Mouse (Mus musculus) right cerebral cortex, postnatal 4 days (tissue): ENCODE results near the gene Pla2g16.

Source experiments
- DNase-seq: peaks from one replicate; pipeline ENCODE4 v3.0.0-alpha.2; 2022

Pla2g16 gene

DNA sequence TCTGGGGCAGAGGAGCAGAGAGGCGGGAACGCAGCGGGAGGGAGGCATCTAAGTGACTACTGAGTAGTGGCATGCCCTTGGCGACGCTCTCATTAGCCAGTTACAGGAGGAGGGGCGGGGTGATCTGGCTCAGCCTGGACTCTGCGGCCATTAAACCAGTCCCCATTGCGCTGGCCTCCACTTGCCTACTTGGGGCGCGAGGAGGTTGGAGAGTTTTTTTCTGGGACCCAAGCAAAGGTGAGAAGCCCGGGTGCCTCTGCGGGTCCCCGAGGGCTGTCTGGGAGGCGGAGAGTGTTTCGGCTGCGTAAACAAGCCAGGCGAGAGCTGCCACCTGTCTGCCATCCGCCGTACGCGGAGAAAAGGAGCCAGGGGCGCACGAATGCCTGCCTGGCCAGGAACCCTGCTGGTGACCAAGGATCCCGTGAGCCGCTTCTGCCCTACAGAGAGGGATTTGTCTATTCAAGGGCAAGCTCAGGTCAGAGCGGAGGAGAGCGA is at the start of gene Pla2g16:
Gene Pla2g16 (plus strand): TSS at position 132 of the 495 bp plus-strand sequence.
- DNase-seq = peak; percentile 25

DNA sequence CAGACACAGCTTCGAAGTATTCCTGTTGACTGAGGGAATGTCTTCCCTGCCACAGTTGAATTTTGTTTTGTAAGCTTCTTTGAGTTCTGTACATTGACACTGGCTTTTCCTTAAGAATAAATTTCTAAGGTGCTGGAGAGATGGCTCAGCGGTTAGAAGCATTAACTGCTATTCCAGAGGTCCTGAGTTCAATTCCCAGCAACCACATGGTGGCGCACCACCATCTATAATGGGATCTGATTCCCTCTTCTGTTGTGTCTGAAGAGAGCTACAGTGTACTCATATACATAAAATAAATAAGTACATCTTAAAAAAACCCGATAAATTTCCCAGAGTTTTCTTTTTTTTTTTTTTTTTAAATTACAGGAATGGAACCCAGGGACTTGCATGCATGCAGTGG is 49.2 kb upstream of the Pla2g16 start:
- no peak for DNase-seq

DNA sequence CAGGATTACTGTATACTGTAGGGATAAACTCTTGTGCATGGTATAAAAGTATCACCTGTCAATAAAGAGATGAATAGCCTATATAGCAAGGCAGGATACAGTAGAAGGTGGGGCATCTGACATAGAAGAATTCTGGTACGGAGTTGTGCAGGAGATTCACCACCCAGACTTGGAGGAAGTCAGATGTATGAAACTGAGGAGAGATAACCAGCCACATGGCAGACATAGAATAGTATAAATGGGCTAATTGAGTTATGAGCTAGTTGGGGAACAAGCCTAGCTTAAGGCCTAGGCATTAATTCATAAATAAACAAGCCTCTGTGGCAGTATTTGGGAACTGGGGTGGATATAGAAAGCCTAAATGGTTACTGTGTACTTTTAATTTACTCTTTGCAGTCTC is 40.8 kb upstream of the Pla2g16 start:
- no peak for DNase-seq

DNA sequence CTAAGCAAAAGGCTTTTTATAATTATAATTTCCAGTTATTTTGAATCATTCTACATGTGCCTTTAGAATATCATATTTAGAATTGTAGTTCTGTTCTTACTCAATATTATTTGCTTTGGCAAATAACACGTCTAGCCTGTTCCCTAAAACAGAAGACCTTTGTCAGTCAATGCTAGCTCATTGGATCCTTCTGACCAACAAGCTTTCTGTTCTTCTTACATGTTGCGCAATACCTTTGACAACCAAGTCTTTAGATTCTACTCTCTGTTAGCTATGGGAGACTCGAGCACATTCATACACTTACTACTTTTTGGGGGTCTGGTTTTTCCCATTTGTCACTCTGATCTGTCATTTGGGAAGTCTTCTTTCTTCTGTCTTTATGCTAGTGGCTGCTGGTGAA is 35.6 kb upstream of the Pla2g16 start:
- DNase-seq = no peak

DNA sequence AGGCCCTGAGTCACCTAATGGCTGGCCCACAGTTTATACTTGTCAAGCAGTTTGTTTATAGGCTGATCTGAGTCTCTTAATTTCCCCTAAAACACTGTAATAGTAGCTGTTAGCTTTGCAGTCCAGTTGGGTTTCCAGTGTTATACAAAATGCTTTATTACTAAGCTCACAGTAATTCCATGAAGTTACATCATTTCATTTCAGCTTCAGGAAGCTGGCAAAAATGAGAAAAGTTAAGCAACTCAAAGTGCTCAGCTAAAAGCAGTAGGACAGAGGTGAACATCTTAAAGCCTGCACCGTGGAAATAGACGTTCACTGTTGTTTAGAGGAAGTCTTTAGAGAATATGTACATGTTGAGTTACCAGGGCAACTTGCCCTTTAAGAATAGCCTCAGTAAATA is 34.4 kb upstream of the Pla2g16 start:
- DNase-seq = no peak

DNA sequence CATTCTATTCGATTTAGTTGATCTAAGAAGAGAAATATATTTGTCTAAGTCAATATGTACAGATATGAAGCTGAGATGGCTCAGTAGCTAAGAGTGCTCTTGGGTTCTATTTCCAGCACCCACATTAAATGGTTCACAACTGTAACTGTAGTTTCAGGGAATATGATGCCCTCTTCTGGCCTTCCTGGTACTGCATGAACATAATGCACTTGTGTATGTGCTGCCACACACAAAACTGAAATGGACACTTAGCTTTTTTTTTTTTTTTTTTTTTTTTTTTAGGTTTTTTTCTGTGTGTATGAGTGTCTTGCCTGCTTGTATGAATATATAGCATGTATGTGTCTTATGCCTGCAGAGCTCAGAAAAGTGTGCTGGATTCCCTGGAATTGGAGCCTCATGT is 34.0 kb upstream of the Pla2g16 start:
- DNase-seq = peak; percentile 16

DNA sequence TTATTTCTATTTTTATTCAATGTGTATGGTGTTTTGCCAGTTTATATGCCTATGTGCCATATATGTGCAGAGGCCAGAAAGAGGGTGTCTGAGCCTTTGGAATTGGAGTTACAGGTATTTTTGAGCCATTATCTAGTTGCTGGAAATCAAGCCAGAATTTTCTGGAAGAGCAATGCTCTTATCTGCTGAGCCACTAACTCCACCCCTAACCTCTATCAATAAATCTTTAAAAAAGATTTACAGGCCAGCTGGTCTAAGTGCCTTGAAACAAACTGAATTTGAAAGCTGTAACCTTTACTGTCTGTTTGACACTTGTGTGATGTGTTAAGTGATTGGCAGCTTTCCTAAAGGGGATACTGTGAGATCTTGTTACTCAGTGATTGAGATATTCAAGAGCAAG is 33.5 kb upstream of the Pla2g16 start:
- DNase-seq = no peak

DNA sequence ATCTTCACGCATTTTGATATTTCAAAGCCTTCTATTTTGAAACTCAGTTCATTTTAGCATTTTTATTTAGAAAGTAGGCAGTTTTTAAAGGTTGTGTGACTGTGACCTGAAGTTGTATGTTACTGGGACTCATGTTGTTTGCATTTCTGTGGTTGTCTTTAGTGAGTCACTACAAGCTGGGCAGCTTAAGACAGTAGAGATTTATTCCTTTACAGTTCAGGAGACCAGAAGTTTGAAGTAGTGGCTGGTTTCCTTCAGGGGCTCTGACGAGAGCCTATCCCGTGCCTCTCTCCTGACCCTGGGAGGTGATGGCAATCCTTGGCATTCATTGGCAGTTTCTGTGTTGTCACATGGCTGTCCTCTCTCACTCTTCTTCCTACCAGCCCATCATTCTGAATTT is 32.4 kb upstream of the Pla2g16 start:
- no peak for DNase-seq

DNA sequence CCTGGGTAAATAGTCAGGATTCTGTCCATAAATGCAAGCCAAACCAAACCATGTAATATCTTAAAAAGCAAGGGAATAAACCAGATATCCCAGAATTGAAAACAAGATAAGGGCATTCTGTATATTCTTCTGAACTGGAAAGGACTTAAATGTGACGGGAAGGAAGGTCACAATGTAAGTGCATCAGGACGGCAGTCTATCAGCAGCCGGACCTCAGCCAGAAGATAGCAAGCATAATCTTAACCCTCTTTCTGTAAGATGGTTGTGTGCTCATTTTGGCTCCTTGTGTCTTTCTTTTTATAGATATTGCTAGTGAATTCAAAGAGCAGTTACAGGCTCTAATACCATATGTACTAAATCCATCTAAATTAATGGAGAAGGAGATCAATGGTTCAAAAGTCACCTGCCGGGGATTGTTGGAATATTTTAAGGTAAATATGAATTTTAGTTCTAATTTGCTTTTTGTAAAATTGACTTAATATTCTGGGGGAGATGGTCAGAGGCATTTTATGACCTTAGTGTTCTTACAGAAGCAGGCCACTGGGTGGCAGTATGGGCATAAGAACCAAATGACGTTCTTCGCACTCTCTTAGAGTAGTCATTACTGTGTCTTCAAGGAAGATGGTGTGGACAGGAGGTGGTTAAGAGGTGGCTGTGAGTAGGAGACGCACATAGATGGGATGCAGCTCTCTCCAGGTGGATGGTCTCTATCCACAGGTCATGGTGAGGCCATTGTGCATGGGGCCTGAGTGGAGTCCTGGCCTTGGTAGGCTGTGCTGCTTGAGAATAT is 28.4 kb upstream of the Pla2g16 start:
- DNase-seq = peak; percentile 77

DNA sequence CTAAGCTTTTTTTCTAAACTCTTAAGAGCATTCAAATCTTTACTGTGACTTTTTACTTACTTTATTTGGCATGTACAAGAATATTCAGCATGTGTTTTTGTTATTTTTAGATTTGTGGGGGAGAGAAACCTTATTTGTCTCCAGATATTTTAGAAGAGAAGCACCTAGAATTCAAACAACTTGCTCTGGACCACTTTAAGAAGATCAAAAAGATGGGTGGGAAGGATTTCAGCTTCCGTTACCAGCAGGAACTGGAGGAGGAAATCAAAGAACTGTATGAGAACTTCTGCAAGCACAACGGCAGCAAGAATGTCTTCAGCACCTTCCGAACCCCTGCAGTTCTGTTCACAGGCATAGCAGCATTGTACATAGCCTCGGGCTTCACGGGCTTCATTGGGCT is 25.4 kb upstream of the Pla2g16 start:
- DNase-seq = no peak

DNA sequence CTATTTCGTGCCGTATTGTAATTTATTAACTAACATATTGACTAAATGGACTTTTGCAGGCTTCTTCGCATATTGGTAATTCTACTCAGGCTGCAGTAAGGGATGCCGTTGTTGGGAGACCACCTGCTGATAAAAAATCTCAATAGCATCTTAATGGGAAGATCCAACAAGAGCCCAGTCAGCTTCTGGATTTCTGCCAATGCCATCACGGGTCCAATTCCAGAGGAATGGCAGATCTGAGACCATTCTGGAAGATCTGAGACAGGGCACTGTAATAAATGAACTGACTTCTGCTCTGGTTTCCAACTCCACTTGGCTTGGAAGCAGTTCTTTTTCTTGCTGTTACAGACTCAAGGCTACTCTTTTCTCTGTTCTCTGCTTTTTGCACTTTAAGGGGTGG is 23.4 kb upstream of the Pla2g16 start:
- no peak for DNase-seq

DNA sequence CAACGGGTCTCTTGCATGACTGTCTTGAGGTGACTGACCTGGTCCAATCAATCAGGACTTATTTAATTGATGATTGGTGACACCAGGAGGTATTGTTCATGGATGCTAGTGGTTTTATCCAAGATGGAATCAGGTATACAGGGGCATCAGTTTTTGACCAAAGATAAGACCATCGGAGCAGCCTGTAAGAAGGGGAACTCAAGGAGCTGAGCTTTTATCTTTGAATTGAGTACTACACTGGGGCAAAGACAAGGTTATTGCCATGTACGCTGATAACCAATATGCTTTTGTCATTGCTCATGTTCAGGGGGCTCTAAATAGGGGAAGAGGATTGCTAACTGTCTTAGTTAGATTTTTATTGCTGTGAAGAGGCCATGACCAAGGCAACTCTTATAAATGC is 8.3 kb upstream of the Pla2g16 start:
- no peak for DNase-seq

DNA sequence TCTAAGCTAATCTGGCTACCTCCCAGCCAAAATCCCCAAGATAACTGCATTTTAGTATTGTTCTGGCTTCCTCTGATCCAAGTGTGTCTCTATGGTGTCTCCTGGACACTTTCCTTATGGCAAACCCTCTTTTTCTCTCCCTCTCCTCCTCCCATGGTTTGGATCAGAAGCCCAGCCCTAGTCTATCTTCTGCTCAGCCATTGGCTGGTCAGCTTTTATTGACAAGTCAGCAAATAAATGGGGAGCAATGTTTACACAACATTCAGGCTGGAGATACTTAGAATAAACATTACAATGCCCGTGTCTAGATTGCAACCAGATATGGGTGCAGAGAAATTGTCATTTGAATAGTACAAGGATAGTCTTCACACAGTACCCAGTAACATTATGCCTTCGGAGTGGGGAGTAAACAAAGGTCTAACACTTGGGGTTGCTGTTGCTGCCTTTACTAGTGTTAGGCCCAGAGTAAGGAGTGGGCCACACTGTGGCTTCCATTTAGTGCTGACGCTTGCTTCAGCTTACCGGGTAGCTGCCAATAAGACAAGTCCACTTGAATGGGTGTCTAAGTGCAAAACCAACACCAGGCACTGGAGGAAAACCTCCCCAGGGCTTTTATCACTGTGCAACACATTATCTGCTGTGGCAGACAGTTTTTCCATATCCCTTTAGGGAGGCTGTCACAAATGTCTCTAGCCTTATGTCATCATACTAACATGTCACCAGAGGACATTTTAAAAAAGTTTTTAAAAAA is 5.5 kb upstream of the Pla2g16 start:
- DNase-seq = no peak

DNA sequence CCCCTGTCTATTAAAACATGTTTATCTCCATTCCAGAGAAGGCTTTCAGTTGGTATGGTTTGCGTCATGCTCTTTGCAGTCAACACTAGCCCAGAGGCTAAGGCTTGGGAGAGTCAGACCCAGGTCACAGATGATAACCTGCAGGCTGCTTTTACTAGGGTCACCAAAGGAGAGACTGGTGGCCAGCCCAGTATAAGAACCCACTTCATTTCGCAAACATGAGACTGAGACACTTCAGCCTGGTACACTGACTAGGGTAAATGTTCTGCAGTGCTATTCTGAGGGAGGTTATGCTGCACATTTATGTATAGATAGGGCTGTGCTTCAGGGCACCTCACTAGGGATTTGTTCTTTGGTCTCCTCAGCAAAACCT is 5.0 kb upstream of the Pla2g16 start:
- no peak for DNase-seq

DNA sequence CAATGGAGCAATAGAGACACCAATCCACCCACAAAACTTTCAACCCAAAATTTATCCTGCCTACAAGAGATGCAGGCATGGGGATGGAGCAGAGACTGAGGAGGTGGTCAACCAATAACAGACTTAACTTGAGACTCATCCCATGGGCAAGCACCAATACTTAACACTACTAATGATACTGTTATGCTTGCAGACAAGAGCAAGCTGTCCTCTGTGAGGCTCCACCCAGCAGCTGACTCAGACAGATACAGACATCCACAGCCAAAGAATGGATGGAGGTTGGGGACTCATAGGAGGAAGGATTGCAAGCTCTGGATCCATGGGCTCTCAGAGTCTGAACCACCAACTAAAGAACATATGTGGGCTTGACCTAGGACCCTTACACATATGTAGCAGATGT is 3.8 kb upstream of the Pla2g16 start:
- DNase-seq = no peak

DNA sequence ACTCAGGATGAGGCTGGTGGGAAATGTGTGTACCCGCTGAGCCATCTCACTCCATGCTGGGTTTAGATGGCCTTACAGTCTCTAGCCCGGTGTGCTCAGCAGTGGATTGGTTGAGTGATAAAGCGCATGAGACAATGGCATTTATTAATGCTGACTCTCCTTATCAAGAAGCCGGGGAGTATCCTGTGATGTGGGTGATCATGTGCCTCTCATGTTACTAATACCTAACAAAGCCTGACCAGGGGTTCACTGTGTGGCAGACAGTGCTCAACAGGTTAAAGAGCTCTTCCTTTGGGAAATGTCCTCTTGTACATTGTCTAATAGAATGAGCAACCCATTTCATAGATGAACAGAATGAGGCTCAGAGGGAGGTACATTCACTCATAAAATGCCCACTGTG is 2.4 kb upstream of the Pla2g16 start:
- DNase-seq = no peak

DNA sequence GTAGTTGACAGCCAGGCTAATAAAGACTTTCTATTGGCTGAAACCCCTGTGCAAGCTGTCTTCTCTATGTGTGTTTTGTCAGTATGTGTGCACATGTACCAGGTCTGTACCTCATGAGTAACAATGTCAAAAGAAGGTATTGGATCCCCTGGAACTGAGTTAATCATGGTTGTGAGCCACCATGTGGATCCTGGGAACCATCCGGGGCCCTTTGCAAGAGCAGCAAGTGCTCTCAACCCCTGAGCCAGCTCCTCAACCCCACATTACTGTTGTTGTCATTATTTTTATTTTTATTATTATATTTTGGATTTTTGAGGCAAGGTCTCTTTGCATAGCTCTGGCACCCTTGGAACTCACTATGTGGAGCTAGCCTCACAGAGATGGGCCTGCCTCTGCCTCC is 618 bp upstream of the Pla2g16 start:
- DNase-seq = no peak

DNA sequence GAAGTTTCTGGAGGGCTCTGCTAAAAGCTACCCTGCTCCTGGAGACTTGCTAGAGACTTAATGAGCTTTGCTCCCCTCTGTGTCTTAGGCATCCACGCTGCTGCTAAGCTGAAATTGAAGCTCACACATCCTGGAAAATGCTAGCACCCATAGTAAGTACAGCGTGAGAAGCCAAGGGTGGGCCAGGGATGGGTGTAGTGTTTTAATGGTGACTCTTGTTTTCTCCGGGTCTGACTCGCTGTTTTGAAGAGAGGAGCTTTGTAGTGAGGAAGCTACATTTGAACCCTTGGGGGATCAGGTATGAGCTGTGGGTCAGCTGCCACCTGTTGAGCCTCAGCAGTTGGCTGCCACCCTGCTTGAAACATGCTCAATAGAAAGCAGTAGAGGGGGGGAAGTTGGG is 585 bp downstream of the Pla2g16 start:
- DNase-seq = no peak

DNA sequence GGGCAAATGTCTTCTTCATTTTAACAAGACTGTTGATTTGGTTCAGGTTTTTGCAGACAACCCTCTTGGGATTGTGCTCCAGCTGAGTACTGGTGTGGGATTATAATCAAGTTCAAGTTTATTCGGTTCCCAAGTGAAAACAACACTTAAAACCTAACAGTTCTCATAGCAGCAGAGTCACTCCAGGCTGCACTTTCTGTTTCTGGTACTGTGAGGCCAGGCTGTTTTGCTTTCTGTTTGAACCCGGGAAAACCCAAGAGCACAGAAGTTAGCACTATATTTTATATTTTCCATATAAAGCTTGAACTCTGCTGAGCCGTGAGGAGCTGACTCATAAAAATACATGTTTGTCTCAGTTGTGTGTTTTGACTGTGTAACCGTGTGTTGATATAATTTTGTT is 1.4 kb downstream of the Pla2g16 start:
- no peak for DNase-seq

DNA sequence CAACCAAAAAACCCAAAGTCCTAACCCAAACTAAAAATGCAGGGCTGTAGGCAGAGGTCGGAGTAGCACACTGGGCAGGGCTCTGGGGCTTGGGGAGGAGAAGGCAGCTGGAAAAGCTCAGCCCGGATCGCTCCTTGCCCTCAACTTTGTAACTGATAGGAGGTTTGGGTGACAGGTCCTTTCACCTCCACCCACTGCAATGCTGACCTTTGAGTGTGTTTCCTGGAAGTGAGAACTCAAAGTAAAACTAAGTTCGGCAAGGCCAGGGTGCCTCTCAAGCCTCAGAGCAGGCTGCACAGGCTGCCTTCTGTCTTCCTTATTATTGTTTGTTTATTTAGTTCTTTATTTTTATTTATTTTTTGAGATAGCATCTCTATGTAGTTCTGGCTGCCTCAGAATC is 2.7 kb downstream of the Pla2g16 start:
- no peak for DNase-seq

DNA sequence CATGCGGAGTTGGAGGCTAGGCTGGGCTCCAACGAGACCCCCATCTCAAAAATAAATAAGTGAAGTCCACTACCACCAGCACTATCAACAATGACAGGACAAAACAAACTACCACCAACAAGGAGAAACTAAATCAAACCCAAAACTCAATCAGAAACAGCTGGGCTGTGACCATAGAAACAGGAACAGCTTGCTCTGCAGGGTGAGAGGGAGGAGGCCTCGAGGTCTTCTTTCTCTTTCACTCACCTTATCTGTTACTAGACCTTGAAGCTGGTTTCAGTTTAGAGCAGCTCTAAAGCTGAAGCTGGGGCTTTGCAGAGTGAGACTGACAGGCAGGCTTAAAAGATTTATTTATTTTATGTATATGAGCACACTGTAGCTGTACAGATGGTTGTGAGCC is 4.2 kb downstream of the Pla2g16 start:
- no peak for DNase-seq

DNA sequence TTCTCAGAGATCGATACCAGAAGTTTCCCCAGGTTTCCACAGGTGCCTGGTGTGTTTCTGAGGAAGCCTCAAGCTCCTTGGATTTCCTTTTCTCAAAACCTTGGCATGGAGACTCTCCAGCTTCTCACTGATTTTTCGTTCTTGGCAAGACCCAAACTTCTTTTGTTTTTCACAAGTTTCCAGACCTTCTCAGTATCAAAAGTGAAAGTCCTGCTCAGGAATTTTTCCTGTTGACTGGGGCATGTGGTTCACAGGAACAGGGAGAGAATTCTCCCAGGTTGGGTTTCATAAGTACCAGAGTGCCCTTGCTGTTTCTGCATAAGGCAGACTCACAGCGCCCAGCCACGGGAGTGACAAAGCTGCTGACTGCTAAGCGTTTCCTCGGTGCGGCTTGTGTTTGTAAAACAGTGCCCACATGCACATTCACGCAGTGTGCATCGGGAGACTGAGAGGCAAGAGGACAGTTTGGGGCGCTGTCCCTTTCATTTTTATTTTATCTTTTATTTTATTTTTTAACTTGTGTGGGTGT is 5.4 kb downstream of the Pla2g16 start:
- no peak for DNase-seq

DNA sequence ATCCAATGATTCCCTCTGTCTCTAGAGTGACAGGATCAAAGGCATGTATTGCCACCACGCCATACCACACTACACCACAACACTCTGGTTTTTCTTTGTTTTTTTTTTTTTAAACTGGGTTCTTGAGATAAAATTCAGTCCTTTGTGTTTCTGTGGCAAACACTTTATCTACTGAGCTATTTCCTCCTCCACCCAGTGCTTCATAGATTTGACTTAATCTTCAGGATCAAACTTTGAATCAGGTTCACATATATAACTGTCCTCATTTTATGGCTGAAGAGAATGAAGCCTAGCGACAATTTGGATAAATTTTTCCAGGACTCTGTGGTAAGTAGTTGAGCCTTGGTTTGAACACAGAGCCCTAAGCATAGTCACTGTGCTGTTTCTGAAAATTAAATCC is 6.4 kb downstream of the Pla2g16 start:
- no peak for DNase-seq

DNA sequence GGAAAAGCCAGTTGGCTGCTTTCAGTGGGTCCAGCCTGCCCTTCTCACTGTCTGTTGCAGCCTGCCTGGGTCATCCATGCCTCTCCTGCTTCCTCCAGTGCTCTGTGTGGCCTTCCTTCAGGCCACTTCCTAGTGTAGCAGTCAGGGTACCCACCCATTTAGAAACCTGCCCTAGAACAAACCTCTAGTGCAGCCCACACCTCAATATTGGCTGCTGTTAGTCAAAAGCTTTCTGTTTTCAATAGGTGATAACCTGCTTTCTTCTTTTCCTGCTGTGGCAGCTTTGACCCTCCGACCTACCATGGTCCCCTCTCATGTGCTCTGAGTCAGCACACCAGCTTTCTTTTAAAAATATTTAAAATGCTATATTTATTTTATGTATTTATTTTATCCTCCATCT is 7.2 kb downstream of the Pla2g16 start:
- no peak for DNase-seq
